Mouse (Mus musculus): Measurements from ENCODE around the gene Baiap2l1.
A peak's percentile ranks its signal among the peaks of the same experiment; 100 is the strongest.
"Not testable (repeated sequence)": the region's sequence is repeated elsewhere in the genome, so short reads cannot be mapped to it uniquely, and the experiment has no call there.

Gene Baiap2l1

DNA sequence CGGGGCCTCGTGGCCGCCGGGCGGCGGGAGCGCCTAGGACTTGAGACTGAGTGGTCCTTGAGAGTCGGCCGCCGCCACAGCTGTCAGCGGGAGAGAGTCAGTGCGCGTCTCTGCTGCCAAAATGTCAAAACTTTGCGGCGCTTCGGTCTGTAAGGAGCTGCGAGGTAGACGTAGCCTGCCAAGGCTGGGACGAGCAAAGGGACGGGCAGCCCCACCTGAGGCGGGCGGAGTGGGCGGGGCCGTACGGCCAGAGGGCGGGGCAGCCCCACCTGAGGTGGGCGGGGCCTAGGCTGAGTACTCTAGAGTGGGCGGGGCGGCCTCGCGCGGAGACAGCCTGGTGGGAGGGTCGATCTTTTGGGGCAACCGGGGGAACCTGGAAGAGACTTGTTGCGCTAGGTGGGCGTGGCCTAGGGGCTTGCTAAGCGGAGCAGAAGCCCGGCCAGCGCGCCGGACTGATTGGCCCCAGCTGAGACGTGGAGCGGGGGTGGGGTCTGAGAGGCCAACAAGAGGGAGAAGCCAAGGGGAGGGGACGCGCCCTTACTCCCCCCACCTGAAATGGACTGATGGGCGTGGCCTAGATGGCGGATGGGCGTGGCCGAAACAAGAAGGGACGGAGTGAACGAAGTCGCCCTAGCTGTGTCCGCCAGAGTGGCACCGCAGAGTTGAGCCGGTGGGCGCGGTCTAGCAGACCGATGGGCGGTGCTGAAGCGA, at the start of gene Baiap2l1:
Gene Baiap2l1, minus strand, starts transcription at position 232 of the 711 bp plus-strand sequence.
- peak; percentile 98 for DNase-seq (ENCODE audit: low spot score)

DNA sequence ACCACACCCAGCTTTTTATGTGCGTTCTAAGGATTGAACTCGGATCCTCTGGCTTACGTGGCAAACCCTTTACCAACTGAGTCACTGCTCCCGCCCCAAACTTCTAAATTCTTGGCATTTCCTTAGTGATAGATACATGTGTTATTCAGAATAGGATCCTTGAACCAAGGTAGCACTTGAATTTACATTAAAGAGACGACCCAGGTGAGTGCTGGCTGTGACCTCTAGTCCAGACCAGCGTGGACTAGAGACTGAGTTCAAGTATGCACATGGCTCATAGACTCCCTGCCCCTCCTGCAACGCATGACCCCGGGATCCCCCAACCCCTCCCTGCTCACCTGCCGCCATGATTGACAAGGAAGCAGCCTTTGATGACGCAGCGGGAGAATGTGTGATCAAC, 48.3 kb upstream of the Baiap2l1 start:
- no peak for DNase-seq (ENCODE audit: low spot score)

DNA sequence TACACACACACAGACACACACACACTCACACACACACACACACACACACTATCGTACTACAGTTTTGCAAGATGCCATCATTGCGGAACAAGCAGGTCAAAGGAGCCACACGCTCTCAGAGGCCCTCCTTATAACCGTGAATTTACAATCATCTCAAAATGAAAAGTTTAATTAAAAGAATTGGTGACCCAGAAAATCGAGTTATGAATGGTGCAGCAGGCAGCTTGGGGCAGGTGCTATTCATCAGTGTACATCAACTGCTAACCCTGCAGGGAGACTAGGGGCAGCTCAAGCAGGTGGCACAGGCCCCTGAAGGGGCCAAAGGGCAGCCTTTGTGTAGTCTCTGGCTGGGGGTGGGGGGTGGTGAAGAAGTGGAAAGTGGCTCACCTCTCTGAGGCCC, 42.9 kb upstream of the Baiap2l1 start:
- DNase-seq (ENCODE audit: low spot score): no peak

DNA sequence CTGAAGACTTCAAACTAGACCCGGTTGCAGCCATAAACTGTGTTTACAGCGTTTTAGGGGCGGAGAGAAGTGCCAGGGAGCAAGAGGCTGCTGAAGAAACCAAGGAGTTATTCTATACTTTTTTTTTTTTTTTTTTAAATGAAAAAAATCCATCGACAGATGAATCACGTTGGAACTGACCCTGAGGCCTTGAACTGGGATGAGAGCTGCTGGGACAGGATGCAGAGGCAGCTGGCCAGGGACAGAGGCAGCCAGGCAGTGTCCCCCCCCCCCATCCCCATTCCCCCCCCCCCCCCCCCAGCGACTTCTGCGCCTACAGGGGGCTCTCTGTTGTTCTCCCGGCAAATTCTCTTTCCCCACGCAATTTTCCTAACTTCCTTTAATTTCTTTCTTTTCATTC, 39.7 kb upstream of the Baiap2l1 start:
- DNase-seq (ENCODE audit: low spot score): no peak

DNA sequence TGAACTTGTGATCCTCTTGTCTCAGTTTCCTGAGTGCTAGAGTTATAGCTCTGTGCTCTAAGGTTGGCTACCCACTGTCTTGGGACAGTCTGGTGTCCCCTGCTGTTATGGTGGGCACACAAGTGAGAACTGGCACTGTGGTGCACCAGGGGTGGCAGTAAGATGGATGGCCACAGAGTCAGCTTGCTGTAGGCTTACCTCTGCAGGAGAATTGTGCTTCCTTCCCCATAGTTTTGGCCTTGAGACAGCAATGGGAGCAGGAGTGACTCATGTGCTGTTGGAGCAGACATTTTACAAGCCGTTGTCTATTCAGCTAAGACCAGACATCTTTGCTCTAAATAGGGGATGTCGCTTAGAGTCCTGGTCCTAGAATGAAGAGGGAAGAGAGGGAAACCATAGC, 36.2 kb upstream of the Baiap2l1 start:
- no peak for DNase-seq (ENCODE audit: low spot score)

DNA sequence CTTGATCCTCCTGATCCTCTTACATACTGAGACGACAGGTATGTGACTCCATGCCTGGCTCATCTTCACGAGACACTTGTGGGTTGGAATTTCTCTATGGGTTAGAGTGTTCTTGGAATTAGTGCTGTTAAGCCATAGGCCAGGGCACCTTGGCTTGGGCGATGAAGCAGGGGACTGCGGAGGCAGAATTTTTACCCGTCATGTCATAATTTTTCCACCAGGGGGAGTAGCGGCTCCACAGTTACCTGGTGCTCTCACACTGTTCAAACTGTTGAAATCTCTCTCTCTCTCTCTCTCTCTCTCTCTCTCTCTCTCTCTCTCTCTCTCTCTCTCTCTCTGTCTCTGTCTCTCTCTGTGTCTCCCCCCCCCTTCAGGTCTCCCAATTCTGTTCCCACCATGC, 29.9 kb upstream of the Baiap2l1 start:
- DNase-seq (ENCODE audit: low spot score): peak; percentile 51

DNA sequence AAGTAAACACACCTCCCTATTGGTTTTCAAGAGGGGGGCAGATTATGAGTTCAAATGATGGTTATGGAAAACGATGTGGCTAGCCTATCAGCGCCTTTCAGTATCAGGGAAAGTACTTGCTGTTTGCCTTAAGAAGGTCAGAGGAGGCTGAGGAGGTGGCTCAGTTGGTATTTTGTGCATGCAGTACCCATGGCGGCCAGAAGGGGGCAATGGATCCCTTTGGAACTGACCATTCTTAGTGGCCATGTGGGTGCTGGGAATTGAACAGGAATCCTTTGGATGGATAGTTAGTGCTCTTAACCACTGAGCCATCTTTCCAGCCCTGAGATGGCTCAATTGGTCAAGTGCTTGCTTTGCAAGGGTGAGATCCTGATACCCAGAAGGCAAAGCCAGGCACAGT, 26.0 kb upstream of the Baiap2l1 start:
- no peak for DNase-seq (ENCODE audit: low spot score)

DNA sequence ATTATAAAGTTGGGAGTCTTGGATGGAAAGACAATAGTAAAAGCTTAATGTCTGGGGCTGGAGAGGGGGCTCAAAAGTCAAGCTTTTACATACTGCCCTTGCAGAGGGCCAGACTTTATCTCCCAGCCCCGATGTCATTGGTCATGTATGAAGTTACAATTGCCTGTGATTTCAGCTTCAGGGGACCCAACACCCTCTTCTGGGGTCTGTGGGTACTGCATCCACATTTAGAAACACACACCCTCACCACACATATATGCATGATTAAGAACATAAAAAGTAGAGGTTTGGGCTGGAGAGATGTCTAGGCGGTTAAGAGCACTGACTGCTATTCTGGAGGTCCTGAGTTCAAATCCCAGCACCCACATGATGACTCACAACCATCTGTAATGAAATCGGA, 23.9 kb upstream of the Baiap2l1 start:
- DNase-seq (ENCODE audit: low spot score): no peak

DNA sequence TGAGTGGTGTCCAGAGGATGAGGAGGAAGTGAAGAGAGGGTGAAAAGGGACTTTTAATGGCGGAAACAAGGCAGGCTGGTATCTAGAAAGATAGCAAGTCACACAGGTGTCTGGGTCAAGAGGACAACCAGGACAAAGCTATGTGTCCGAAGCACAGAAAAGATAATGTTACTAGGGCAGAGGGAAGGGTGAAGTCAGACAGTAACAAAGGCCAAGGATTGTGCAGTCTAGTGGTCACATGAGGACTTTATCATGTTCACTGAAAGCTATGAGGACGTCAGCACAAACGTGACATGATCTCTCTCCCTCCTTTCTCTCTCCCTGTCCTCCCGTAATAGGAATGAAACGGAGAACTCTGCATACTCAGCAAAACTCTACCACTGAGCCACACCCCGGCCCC, 22.8 kb upstream of the Baiap2l1 start:
- no peak for DNase-seq (ENCODE audit: low spot score)

DNA sequence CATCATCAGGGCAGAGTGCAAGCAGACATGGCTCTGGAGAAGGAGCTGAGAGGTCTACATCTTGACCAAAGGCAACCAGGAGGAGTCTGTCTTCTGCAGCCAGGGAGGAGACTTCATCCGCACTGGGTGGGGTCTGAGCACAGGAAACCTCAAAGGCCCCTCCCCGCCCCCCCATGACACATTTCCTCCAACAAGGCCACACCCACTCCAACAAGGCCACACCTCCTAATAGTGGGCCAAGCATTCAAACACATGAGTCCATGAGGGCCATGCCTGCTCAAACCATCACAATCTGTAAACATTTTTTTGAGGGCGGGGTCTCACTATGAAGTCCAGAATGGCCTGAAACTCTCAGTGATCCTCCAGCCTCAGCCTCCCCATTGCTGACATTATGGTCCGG, 21.5 kb upstream of the Baiap2l1 start:
- no peak for DNase-seq (ENCODE audit: low spot score)

DNA sequence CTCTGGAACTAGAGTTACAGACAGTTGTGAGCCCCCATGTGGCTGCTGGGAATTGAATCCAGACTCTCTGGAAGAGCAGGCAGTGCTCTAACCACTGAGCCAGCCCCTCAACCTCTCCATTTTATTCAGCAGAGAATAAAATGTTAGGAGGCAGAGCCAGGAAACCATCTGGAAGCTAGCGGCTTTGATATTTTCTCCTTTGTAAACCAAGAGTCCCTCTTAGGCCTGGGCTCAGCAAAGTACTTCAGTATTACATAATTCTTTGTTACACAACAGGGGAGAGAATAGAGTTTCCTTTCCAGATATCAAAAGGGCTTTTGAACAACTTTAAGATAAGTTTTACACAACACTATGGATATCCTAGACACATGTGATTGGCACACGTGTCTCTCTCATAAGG, 15.0 kb upstream of the Baiap2l1 start:
- no peak for DNase-seq (ENCODE audit: low spot score)

DNA sequence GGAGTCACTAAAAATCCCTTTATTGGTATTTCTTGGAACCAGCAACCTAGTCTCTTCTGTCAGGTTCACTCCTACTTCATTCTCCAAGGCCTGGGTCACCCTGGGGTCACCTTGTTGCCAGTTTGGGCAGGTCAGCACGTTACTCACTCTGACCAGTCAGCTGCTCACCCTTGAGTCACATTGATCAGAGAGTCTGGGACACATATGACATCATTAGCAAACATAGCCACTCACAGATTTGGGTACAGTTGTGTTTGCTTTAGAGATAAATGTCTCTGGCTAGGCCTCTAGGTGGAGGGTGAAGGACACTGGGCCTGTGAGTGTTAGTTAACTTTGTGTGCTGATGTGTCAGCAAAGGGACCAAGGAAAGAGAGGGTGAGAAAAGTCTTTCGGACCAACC, 14.3 kb upstream of the Baiap2l1 start:
- DNase-seq (ENCODE audit: low spot score): peak; percentile 70

DNA sequence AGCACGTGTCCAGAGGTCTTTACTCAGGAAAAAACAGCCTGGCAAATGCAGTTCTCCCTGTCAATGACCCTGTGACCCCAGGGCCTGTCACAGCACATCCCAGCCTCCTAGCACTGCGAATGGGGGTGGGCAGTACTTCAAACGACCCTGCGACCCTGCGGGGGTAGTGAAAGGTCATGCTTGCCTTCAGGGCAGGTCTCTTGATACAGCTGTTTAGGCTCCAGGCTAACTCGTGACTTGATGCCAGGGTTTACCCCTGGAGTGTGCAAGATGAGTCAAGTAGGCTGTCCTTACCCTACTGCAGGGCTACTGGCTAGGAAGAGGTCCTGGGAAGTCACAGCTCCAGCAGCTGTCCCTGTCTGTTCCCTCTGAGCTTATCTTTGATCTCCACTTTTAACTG, 13.1 kb upstream of the Baiap2l1 start:
- no peak for DNase-seq (ENCODE audit: low spot score)

DNA sequence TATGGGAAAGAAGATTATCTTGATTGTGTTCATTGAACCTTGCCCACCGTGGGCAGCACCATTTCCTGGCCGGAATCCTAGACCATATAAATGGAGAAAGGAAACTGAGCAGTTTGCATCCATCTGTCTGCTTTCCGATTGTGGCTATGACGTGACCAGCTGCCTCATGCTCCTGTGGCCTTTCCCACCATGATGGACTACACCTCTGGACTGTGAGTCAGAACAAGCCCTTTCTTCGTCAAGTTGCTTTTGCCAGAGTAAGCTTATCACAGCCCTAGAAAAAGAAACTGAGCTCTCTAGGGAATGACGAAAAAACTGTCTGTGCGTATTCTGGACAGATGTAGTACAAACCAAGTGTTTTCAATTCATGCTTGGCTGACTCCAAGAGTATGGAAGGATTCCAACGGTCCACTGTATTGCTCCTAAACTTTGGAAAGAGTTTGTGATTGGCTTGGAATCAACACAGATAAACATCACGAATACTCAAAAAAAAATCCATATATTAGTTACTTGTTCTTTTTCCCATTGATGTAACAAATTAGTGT, 10.8 kb upstream of the Baiap2l1 start:
- DNase-seq (ENCODE audit: low spot score): no peak

DNA sequence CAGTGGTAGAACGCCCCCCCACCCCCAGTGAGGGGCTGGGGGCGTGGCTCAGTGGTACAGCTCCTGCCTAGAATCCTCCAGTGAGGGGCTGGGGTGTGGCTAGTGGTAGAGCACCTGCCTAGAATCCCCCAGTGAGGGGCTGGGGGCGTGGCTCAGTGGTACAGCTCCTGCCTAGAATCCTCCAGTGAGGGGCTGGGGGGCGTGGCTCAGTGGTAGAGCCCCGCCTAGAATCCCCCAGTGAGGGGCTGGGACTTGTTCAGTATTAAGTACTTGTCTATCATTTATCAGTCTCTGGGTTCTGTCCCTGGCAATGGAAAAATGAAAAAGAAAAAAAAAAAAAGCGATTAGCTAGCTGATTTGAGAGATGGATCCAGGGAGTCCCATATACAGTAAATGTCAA, 8.6 kb upstream of the Baiap2l1 start:
- not testable (repeated sequence) for DNase-seq (ENCODE audit: low spot score)

DNA sequence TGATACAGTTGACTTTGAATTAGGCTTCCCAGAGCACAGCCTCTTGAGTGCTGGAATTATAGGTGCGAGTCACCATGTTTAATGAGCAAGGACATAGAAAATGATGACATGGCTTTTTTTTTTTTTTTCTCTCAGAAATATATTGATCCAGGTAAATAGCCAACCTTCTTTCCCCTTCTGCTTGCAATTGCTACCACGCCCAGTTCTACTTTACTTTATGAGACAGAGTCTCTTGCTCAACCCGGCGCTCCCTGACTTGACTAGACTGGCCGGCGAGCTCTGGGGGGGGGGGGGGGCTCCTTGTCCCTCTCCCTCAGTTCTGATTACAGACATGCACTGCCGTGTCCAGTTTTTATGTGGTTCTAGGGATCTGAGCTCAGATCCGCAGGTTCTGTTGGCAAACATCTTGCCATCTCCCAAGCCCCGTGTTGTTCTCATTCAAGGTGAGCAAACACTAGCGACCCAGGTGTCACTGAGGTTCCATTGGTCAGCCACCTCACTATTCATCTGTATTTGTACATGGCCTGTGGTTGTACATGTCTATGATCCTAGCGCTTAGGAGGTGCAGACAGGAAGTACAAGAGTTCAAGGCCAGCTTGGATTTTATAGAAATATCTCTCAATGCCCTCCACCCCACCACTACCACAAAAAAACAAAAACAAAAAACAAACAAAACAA, 6.9 kb upstream of the Baiap2l1 start:
- no peak for DNase-seq (ENCODE audit: low spot score)

DNA sequence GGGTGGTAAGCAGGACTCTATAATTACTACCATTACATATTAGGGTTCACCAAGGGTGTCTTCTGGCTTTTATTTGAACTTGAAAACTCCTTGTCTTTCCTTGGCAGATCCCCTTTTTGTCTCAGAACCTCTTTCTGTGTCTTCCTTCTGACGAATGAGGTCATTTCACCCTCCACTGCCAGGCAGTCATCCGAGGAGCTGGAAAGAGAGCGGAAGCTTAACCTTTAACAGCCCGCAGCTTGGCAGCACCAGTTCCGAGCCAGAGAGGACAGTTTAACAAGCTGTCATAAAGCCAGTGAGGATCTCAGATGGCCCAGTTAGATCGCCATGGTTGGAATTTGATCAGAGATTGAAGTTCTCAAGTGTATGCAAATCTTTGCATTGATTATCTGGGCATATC, 2.4 kb upstream of the Baiap2l1 start:
- peak; percentile 28 for DNase-seq (ENCODE audit: low spot score)

DNA sequence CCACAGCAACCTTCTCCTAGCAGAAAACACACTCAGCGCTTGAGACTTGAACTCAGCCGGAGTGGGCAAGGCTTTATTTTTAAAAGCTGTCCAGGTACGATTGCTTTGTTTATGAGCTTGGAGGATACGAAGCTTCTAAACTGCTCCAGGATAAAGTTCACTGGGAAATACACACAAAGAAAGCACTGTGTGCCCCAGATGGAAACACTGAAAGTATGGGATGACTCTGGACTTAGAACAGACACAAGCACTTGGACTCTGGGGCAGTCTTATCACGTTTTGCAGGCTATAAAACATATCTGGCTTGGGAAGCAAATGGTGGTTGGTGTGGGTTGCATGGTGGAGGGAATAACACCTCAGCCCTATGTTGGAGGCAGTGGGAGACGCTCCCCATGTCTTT, 2.0 kb upstream of the Baiap2l1 start:
- DNase-seq (ENCODE audit: low spot score): no peak

DNA sequence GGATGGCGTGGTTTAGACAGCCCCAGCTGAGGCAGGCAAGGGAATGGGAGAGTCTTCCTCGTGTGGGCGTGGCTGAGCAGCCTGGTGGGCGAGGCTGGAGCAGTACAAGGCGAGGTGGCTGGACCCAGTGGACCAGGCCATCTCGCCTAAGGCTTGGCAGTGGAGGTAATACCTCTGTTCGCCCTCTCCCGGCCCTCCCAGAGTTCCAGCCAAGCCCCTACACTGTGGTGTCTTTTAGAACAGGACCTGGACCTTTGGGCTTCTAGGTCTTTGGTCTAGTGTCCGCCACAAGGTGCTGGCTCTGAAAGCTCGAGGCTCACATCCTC, 643 bp upstream of the Baiap2l1 start:
- DNase-seq (ENCODE audit: low spot score): no peak

DNA sequence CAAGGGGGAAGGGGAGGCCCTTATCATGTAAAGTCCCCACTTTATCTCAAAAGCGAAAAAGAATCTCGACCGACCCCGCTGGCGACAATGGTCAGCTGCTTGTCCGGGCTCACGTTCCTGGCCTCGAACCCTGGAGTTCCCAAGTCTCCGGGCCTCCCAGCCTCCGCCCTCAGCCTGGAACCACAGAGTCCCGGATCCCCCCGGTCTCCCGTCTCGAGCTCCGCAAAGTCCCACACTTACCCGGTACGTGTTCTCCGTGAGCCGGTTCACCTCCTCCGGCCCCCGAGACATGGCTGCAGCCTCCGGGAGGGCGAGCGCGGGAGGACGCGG, 396 bp downstream of the Baiap2l1 start:
- no peak for DNase-seq (ENCODE audit: low spot score)

DNA sequence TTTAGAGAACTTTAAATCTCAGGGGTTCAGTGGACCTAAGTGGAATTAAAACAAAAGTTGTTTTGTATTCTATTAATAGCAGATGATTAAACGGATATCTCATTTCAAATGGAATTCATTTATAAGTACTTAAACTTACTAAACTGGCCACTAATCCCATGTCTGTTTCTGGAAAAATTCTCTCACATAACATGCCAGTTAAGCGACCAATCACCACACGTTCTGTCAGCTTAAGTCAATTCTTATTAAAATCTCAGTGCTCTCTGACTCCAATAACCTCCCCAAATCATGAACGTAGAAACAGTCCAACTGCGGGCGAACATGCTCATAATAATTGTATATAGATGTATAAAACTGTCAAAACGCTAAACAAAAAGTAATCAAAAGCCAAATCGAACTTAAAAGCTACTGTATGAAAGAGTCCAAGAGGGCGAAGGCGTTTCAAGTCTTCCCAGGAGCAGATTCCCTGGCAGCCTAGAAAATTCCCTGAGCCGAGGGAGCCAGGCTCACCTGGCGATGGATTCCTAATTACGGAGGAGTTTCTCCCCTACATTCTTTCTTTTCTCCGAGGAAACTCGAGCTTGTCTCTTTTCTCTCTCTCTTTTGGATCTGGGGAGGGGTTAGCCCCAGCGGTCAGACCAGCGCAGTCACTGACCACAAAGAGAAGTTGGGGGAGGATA, 996 bp downstream of the Baiap2l1 start:
- no peak for DNase-seq (ENCODE audit: low spot score)

DNA sequence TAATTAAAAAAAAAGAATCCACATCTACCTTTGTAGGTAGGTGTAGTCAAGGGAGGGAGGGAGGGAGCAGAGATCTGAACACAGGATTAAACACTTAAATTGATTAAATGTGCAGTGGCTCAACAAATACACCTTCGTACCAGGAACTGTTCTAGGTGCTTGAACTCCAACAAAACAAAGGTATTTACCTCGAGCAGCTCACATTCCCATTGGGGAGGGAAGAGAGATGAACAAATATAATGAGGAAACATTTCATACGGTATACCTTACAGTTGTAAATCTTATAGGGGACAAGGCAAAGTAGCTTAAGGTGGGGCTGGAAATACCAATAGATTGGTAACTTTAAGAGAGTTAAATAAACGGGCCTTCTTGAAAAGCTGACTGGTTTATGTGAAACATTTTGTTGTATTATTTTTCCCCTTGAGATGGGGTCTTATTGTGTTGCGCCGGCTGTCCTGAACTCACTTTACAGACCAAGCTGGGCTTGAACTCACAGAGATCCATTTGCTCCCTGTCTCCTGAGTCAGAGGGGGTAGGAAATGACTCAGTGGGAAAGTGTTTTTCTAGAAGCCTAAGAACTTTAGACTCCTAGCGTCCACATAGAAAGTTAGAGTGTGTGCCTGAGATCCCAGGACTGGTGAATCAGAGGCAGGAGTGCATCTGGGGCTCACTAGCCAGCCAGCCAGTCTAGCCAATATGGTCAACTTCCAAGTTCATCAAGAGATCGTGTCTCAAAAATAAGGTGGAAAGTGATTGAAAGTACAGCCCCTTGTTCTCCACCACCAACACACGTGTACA, 5.5 kb downstream of the Baiap2l1 start:
- DNase-seq (ENCODE audit: low spot score): no peak

DNA sequence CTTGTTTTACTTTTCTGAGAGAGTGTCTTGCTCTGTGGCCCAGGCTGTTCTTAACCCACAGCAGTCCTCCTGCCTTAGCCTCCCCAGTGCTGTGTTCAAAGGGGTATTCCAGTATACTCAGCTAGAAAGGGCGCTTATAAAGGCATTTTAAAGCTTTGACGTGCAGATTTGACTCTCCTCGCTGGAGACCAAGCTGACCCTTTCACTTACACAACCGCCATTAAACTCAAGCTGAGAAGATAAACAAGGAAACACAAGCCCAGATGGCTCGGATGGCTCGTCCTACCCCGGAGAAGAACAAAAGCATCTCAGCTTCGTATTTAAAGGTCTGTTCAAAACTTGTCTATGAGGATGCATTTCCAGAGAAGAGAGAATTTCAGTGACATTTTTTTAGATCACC, 6.7 kb downstream of the Baiap2l1 start:
- DNase-seq (ENCODE audit: low spot score): no peak
